Mouse (Mus musculus) G1E (cell line): ENCODE data around the gene Fam118b.

Experiments
- CTCF ChIP-seq: IDR thresholded peaks from 2 replicates; pipeline ENCODE4 v1.5.1; 2012; ENCODE audit warnings: low read depth, low read length, inconsistent platforms, mixed read lengths
- POLR2AphosphoS5 ChIP-seq: IDR thresholded peaks from 2 replicates; pipeline ENCODE4 v1.6.1; 2012; ENCODE audit warnings: low read depth, low read length, inconsistent platforms; ENCODE audit not compliant: insufficient replicate concordance

GRCm38 (mm10) chr9:35257365-35257764, 10.2 kb downstream of the Fam118b start:
- TF ChIP-seq POLR2AphosphoS5, result no peak
- TF ChIP-seq CTCF, result no peak
